Mouse (Mus musculus): ENCODE data around the gene Efcab2.

- TF ChIP-seq CTCF (IDR thresholded peaks at IDR 0.05; ENCODE audit: low read depth): no peak
- no peak for TF ChIP-seq EP300 (IDR thresholded peaks at IDR 0.05; ENCODE audit: low read depth)
Observed at GRCm38 (mm10) chr1:178522389-178522788, 116.5 kb downstream of the Efcab2 start.

All from liver, postnatal 0 days (tissue).